Mouse (Mus musculus) cerebellum, adult 9-11 months (tissue): Measurements from ENCODE around the gene Larp7.

Experiments used
- DNase-seq: peaks from one replicate; pipeline ENCODE4 v3.0.0; 2022

Larp7 gene

DNA sequence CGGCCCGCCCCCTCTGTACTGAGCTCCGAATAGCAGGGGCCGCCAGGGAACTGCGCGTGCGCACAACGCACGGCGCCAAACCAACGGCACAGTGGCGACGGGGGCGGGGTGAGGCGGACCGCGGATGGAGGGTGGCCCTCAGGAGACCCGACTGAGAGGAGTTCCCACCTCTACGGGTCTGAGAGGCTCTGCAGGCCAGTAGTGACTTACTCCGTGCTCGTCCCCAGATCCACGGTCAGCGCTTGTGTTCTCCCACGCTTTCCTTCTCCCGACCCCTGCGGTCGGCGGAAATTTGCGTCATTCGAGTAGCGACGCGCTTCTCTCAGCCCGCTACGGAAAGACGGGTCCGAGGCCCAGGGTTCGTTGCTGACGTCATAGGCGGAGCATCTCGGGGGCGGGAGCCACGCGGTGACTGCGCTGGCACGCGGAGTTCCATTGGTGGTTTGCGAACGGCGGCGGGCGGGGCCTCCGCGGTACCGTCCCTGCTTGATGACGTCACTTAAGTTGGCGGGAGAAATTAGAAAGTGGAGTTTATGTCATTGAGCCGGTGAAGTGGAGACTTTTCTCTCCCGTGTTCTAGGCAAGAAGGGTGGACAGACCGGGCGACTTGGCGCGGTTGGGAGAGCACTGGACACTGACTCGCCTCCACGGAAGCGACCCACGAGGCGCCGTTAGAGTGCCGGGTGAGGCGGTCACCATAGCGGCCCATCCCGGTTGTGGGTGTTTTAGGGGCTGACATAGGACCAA is at the start of gene Larp7, which contains the start of gene Zgrf1:
Gene Larp7, minus strand, starts transcription at position 377 of the 747 bp plus-strand sequence.
Gene Zgrf1, plus strand, starts transcription at position 517 of the 747 bp plus-strand sequence.
- peak; percentile 100 for DNase-seq

DNA sequence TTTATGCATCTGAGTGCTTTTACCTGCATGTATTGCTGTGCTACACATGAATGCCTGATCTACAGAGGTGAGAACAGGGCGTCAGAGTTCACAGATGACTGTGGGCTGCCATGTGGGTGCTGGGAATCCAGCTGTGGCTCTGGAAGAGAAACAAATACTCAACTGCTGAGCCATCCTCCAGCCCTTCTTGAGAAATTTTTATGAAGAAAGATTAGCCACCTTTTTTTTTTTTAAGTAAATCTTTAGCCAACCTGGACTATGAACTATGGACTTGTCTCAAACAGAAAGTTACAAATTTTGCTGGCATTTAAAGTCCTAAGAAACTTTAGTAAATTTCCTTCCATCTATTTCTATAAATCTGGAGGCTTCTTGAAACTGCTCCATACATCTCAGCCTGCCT is 44.0 kb upstream of the Larp7 start:
- no peak for DNase-seq

DNA sequence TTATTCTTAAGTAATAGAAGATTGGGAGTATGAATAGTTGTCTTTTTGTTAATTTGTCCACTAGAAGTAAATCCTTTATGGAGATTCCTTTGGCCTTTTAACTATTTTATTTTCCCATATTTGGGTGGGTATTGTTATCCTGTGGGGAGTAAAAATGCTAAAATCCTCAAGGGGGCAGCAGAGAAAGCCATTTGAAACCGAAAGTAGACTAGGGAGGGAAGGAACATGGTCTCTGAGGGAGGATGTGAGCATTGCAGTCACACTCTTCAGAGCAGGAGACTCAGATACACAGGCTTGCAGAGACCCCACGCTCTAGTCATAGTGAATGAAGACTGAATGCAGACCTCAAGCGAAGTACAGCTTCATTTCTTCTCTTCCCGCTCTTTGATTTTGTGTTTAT is 19.4 kb upstream of the Larp7 start:
- no peak for DNase-seq

DNA sequence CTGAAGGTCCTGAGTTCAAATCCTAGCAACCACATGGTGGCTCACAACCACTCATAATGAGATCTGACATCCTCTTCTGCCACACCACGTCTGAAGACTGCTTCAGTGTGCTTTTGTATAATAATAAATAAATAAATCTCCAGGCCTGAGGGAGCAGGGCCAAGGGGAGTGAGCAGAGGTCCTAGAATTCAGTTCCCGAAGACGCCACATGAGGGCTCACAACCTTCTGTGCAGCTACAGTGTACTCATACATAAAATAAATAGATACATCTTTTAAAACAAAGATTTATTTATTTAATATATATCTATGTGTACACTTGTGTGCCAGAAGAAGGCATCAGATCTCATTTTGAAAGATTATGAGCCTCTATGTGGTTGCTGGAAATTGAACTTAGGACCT is 12.0 kb upstream of the Larp7 start:
- no peak for DNase-seq

DNA sequence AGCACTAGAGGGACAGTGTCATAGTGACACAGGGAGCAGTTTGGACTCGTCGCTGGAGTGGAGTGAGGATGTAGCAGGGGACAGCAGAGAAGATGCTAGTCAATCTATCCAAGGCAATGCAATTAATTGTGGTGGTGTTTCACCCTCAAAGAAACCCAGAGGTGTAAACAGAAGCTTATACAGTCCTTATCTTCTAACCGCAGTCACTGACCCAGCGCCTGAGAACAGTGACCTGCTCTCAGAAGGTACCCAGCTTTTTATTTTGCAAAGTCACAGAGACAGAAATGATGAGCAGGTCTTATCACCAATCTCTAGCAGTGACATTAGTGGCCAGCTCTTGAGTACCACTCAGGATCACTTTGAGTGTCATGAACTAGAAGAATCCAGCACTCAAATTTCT is 9.8 kb upstream of the Larp7 start:
- DNase-seq = no peak

DNA sequence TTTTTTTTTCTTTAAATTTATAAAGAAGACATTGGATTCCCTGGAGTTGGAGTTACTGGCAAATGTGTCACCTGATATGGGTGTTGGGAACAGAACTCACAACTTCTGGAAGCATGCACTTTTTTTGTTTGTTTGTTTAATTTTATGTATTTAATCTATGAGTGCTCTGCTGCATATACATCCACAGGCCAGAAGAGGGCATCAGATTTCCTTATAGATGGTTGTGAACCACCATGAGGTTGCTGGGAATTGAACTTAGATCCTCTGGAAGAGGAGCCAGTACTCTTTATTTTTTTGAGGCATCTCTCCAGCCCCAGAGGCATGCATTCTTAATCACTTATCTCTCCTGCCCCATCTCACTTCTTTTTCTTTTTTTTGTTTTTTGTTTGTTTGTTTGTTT is 5.1 kb upstream of the Larp7 start:
- DNase-seq = no peak

DNA sequence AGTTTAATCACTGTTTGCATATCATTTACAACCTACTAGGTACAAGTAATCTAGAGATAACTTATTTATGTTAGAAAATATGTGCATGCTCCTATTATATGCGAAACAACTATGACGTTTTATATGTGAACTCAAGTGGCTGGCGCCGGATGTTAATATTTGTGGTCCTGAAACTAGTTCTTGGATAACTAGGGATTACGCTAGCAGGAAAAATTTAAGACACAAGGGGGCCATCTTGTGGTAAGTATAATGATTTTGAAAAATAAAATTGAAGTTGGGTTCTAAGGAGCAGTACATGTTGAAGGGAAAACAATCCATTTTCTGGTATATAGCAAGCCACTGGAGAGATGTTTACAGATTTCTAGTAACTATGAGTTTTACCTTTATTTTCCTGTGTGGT is 1.6 kb upstream of the Larp7 start:
- DNase-seq = no peak

DNA sequence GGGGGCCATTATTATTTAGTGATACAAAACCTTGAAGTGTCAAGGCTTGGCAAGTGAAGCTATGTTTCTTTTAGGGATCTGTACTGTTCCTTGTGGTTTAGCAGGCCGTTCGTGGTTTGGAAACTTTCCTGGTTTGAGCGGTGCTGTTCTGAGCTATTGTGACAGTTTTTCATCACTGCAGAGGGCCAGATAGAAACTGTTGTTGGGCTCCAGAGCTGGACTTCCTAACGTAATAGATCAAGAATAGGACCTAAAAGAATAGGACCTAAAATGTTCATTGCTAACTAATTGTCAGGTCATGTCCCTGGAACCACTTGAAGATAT is 533 bp upstream of the Larp7 start:
- DNase-seq = no peak

DNA sequence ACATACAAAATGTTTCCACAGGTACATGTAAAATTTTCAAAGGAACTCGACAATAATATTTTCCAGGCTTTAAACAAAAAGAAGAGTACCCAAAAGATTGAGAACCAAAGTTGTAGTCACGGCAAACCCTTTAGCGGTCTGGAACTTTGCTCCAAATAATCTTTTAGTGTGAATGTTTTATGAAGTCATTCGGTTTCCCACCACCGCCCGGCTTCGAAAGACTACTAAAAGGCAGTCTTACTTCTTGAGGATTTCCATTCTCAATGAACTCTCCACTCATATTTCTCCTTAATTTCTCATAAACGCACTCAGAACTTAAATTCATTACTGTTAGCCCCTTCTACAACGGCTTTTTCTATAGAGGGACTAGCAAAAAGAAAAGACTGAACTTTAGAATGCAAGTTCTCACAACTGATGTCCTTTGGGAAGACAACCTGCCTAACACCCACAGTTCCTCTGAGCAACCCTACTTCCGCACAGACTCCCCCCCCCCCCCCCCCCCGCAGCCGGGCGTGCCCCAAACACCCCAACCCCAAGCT is 646 bp downstream of the Larp7 start:
- DNase-seq = no peak

DNA sequence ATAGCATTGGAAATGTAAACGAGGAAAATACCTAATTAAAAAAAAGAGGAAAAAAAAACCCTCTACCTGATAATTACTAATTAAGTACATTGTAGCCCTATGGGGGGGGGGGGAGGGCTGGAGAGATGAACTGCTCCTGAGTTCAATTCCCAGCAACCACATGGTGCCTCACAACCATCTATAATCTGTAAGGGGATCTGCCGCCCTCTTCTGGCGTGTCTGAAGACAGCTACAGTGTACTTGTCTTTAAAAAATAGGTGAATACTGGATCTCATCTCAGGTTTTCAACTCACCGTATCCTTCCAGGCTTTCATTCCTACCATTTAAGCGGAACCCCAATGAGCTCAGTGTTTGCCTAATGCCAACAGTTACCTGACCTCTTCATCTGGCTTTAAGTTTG is 5.3 kb downstream of the Larp7 start:
- DNase-seq = no peak

DNA sequence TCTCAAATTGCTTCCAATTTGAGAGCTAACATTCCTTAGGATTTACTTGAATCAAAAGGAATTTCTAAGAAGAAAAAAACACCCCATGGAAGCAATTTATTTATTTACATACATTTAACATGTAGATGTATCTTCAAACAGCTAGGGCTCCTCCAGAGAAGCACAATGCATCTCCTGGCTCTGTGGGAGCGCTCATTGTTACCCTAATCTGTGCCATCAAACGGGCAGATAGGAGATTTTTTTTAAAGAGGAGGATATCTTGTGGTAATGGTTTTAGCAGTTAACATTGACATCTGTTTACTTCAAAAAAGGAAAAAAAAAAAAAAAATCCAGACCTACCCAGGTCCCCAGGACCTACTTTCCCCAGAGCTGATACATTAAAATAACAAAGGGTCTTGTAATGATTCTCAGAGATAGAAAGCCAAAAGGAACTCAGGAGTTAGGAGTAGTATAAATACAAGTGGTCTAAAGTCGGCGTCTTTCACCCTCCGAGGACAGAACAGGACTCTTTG is 8.5 kb downstream of the Larp7 start:
- no peak for DNase-seq

DNA sequence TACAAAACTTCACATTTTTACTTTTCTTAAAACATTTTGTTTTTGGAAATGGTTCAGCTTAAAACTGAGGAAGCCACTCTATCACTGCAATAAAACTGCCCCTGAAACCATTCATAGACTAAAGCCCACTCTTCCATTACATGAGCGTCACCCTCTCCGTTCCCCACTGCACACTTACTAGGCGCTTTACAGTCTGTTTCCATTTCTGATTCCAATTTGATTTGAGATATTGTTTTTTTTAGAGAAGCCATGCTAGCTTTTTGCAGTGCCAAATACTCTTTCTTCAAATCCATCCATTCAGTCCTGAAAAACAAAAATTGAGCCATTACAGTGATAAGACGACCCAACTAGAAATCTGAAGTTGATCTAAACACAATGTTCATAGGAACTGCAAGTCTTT is 9.2 kb downstream of the Larp7 start:
- DNase-seq = no peak

DNA sequence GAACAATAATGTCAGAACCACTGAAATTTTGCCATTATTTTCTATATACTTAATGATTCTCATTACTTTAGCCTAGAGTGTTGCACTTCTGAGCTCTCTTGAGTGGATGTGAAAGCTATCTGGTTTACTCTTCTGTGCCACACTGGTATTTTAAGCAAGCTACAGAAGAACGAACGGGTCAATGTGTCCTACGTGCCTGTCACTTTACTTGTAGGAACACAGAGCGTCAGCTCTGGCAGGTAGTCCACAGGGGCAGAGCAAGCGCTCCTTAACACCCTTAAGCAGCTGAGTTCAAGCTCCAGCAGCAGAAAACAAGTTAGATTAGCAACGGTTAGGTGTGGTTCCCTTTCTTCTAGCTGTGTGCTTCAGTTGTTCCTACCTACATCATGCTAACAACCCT is 14.0 kb downstream of the Larp7 start:
- no peak for DNase-seq

DNA sequence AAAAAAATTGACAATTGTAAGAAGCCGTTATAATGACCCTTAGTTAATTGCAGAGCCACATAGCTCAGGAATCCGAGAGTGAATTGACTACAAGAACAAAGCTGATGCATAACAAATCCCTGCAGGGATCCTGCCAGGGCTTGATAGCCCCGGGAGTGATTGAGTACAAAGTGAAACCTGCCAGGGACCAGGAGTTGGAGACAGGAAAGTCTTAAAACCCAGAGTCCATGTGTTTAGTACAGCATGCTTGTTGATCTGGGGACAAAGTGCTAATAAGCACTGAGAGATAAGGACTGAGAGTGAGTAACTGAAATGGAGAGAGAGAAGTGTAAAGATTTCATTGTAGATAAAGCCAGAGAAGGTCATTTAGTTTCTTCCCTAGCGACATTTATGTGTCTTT is 22.9 kb downstream of the Larp7 start:
- DNase-seq = no peak

DNA sequence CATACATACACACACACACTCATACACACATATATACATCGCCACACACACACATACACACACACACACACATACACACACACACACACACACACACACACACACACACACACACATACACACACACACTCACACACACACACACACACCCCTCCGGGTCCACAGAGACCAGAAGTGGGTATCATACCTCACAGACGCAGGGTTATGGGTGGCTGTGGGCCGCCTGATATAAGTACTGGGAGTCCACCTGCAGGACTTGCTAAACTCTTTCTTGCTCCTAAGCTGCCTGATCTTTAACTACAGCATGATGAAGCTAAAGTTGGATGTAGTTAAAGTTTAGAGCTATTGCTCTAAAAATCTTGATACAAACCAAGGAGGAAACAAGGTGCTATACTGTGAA is 23.3 kb downstream of the Larp7 start:
- DNase-seq = no peak

DNA sequence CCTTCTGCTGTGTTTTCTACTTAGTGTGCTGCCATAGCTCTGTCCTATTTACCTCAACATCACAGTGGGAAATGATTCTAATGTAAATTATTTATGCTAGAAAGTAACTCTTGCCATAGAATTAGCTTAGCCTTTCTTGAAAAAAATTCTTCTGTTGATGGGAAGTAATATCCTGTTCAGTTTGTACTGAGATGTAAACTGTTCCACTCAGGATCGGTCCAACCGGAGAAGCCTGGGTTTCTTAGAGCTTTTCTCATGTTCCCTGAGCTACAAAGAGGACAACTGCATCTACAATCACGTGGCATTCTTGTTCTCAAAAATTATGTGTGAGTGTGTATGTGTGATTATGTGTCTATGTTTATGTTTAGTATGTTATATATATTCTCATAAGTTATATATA is 23.9 kb downstream of the Larp7 start:
- no peak for DNase-seq

DNA sequence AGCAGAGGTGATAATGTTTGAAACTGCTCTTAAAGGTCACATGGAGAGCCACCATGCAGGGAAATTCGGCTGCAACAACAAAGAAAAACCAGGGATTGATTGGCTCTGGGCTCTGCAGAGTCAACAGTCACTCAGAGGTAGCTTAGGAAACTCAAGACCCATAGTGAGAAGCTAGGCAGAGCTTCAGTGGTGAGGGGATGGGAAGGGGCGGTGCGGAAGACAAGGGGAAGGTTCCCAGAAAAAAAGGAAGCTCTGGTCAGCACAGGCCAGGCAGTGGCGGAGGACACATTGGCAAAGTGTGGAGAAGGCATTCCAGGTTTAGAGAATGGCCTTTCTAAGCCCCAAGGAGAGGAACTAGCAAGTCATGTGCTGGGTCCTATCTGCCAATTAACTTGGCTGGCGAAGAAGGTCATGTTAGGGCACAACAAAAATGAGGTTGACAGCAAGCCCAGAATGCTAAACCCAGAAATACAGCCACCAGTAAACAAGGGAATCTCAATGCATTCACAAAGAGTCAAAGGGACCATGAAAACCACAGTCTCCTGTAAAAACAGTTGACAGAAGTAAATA is 25.6 kb downstream of the Larp7 start:
- peak; percentile 36 for DNase-seq

DNA sequence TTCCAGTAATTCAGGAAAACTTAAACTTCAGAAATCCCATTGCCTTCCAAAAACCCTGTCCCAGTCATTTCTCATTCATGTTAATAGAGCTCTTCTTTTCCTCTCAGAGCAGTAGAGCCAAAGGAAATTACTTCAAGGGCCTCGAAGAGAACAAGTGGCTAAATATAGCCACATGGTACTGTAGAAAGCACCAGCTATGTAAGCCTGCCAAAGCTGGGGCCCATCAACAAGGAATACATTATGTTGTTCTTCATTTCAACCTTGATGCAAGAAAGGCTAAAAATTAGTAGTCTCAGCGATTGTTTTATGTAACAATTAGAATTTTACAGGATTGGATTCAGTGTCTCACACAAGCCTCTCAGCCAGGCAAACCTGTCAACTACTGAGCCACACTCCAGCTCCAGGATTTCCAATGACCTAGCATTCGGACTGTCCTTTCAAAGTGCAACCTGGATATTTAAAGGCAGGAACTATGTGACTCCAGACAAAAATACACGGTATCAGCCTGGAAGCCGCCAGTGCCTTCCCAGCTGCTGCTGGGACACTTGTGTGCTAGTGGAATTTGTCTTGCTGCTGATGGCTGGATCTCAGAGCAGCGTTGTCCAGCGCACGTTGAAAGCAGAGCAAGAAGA is 27.8 kb downstream of the Larp7 start:
- no peak for DNase-seq

DNA sequence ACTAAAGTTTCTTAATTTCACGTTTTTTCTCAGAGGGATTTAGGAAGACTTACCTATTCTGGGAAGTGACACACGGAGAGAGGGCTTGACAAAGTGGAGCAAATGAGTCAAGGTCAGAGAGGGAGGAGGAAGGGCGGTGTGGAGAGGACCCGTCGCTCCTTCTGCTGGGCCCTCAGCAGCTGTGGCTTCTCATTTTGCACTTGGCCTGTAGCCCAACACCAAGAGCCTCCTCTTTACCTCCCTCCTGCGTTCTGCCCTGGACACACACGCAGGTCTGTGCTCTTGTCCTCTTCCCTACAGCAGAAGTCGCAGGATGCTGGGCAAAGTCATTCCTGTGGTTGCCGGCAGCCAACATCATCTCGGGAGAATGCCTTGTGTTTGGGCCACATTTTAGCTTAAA is 32.0 kb downstream of the Larp7 start:
- no peak for DNase-seq

DNA sequence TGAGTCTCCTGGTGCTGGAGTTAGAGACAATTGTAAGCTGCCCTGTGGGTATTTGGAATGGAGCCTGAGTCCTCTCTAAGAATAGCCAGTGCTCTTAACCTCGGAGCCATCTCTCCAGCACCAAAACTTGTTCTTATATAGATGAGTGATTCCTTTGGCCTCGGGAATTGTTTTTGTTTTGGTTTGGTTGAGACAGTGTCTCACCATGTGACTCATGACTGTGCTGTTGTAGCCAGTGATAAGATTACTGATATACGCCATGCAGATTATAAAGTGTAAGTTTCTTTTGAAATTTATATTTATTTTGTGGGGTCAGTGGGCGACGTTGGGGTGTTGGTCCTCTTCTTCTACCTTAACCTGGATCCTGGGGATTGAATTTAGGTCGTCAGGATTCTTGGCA is 32.8 kb downstream of the Larp7 start:
- DNase-seq = no peak

DNA sequence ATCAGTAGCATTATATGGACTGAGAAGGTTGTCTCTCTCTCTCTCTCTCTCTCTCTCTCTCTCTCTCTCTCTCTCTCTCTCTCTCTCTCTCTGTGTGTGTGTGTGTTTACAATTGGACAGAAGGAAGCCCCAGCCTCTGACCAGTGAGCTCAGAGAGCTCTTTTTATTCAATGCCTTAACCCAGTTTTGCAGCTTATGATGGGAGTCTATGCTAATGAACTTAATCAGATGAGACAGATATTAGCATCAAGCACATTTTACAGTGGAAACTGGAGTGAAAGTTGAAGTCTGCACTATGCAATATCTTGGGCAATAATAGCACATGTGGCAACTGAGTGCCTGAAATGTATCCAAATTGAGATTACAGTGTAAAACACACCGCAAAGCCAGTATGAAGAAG is 37.9 kb downstream of the Larp7 start:
- no peak for DNase-seq

DNA sequence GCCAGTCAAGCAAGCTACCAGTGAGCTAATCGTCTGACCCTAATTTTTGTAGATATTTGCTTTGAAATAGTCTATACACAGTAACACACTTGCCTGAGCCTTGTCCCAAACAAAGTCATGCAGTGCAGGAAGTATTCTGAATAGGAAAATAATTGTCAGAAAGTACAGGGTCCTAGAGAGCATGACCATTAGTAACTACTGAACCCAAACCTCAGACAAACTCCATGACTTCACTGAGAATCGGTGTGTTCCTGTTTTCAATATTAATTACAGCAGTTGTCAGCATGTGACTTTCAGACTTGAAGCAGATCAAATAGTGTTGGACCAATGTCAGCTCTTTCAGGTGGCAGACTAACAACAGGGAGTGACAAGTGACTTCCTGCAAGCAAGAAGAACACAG is 39.5 kb downstream of the Larp7 start:
- no peak for DNase-seq

DNA sequence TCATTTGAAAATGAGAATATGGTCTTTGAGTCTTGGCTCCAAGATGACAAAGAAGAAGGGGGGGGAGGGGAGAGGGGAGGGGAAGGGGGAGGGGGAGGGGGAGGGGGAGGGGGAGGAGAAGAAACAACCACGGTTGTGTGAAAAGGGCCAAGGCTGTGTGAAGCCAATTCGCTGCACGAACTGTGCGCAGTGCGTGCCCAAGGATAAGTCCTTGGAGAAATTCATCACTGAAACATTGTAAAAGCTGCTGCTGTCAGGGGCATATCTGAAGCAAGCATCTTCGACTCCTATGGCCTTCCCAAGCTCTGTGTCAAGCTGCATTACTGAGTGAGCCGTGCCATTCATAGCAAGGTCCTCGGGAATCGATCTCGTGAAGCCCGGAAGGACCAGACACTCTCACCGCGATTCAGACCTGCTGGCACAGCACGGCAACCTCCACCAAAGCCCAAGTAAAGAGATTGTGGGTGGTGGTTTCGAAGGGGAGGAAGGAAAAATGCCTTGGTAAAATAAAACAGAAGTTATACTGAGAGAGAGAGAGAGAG is 40.3 kb downstream of the Larp7 start:
- no peak for DNase-seq
